Mouse (Mus musculus): ENCODE data around the gene 4930404N11Rik.

The 4930404N11Rik gene

DNA sequence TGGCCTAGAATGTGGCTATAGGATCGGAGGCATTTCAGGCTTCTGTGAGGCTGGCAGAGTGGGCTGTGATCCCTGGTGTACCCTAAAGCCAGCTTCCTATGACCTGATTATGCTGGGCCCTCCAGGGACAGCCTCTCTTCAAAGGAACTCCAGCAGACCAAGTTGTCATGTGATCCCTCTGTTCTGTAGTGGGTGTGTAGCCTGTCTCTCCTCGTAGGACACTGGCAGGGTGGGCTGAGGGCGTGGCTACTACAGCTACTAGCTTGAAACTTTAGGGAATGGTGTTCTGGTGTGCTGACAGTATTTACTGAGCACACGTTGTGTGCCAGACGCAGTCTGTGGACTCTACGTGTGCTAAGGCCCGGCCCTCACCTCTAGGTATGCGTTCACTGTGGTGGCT lies 4.9 kb downstream of the 4930404N11Rik start:
- in situ Hi-C loops (cut with MboI; ENCODE audit: unreplicated experiment in 2 of 2), result no loop called here

DNA sequence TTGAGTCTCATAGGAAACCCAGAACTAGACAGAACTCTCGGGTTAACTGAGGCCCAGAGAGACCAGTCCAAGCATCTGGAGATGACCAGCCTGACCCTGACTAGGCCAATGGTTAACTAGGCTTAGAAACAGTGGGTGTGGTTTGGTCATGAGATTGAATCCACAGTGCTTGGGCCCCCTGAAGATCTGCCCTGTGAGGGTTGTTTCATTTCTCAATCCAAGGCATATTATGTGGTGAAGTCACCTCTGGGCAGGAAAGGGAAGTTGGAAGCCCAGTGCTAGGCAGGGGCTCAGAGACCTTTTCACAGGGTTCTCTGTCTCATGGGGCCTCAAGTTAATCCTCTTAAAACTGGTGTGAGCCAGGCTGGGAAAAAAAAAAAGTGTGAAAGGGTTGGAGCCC lies 6.8 kb downstream of the 4930404N11Rik start:
- in situ Hi-C loops (cut with MboI; ENCODE audit: unreplicated experiment in 2 of 2), result no loop called here

DNA sequence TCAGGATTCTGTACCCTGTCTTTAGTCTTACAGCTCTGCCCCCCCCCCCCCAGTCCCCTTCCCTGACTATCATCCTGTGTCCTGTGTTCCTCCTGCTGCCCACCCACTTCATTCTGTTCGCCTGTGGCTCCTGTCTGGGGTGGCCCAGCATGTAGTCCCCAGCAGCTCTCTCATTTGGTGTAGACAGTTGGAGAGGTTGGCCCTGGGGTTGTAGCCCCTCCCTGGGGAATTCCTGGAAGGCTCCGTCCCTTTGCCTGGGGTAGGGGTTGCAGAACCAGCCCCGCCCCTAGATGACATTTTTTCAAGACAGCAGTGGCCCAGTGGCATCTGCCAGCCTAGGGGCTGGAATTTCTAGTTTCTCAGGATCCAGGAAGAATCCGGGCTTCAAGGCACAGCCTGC lies 7.4 kb downstream of the 4930404N11Rik start:
- in situ Hi-C loops (cut with MboI; ENCODE audit: unreplicated experiment in 2 of 2), result no loop called here

DNA sequence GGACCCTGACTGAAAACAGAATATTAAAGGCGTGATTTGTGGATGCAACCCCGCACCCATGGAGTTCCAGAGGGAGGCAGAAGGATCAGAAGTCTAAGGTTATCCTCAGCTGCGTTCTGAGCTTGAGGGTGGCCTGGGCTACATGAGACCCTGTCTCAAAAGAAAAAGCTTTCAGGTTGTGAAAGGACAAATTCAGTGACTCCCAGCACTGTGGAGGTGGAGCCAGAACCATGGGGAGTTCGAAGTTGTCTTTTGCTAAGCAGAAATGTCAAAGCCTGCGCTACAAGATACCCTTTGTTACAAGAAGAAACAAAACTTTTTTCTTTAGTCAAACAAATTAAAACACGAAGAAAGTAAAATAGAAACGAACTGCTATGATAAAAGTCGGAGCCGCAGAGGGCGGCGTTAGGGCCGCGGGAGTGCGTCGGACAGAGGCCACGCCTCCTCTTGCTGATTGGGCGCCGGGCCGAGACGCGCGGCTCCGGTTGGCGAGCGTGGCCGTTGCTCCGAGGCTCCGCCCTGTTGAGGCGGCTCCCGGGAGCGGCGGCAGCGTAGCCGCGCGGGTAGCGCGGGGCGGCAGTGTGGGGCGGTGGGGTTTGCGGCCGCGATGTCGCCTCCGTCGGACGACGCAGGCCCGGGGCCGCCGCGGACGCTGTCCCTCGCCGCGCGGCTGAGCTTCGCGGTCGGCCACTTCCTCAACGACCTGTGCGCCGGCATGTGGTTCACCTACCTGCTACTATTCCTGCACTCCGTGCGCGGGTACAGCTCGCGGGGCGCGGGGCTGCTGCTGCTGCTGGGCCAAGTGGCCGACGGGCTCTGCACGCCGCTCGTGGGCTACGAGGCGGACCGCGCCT lies 8.4 kb downstream of the 4930404N11Rik start, which contains the start of gene Mfsd12:
Gene Mfsd12 (plus strand): TSS at position 501 of the 854 bp plus-strand sequence.
- in situ Hi-C loops (cut with MboI; ENCODE audit: unreplicated experiment in 2 of 2), result no loop called here

GRCm38 (mm10) chr10:81356352-81356990 lies 9.1 kb downstream of the 4930404N11Rik start:
- in situ Hi-C loops (cut with MboI; ENCODE audit: unreplicated experiment in 2 of 2), result no loop called here

DNA sequence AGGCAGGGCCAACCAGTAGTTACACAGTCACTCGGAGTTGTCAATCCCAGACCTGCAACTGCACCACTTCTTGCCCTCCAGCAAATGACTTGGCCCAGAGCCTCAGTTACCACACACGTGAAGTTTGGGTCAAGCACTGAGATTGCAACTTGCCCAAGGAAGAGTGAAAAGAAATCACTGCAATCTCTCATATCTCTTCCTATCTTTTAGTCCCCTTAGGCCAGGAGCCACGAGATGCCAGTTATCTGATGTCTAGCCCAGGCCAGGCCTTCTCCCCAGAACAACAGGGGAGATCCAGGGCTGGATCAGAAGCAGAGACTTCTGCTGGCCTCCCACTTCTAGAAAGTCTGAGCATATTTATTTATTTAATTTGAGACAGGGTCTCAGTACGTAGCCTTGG lies 10.1 kb downstream of the 4930404N11Rik start:
- in situ Hi-C loops (cut with MboI; ENCODE audit: unreplicated experiment in 2 of 2), result no loop called here

DNA sequence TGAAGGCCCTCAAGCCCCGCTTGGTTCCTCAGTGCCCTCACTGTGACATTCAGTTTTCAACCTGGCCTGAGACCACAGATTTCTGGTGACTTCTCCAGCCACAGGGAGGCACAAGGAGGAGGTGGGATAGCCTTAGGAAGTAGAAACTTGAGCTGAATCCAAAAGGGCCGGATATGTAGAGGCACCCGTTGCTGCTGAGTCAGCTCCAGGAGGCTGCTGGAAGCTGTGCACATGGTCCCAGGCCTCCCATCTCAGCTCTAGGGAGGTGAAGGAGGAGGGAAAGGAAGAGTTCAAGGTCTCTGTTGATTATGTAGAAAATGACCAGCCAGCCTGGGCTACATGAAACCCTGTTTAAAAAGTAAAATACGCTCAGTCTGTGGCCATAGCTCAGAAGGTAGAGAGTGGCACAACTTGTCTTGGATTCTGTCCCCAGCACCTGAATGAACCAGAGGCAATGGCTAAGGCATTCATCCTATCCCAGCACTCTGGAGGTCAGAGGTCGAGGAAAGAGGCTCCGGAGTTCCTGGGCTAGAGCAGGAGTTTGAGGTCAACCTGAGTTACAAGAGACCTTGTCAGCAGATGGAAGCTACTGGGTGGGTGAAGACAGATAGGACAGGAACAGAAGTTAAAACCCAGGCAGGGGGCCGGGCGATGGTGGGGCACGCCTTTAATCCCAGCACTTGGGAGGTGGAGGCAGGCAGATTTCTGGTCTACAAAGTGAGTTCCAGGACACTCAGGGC lies 10.7 kb downstream of the 4930404N11Rik start:
- in situ Hi-C loops (cut with MboI; ENCODE audit: unreplicated experiment in 2 of 2), result no loop called here

DNA sequence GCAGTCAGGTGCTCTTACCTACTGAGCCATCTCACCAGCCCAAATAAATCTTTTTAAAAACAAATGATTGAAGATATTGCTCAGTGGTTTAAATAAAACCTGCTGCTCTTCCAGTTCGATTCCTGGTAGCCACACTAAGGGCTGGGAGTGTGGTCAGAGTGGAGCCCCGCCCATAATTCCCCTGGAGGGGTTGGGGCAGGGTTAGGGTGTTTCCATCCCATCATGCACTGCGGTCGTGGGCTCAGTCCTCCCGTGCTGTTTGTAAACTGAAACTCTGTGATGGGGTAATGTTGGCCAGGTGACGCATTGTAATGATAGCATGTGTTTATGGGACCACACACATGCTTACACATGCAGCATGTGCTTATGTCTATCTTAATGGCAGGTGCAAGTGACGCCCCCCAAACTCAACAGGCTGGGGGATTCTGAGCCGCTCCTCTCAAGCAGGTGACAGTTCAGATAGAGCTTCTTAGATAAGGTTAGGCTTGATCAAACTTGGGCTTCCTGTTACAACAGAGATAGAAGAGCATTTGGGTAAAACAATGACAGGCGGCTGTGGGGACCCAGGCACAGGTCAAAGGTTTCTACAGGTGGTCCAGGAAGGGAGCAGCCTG lies 13.8 kb downstream of the 4930404N11Rik start:
- in situ Hi-C loops (cut with MboI; ENCODE audit: unreplicated experiment in 2 of 2), result no loop called here

DNA sequence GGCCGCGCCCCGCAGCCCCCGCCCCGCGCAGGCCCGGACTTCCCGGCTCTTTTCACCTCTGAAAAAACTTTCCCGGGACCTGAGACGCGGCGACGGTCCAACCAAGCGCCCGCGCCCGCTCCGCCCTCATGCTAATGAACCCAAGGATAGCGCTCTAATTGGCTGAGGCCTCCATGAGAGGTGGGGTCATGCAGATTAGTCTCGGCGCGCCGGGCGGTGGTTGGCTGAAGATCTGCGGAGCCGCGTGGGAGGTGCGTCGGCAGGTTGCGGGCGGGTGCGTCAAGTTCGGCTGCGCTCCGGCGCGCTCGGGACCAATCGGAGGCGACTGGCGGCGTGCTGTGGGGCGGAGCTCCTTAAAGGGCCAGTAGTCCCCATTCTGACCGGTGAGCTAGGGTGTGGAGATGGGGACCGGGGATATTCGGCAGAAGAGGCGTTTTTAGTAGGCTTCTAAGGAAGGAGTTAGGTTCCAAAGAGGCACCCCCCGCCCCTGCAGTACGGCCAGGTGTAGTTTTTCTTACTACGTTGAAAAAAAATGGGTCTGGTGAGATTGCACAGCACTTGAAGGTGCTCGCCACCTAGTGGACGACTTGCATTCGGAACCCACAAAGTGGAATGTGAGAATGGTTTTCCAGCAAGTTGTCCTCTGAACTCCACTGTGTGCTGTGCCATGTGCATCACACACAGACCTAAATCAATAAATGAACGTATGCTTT lies 15.1 kb downstream of the 4930404N11Rik start, which contains the start of gene Hmg20b:
Gene Hmg20b (minus strand): TSS at position 130 of the 713 bp plus-strand sequence.
- in situ Hi-C loops (cut with MboI; ENCODE audit: unreplicated experiment in 2 of 2), result no loop called here

GRCm38 (mm10) chr10:81349961-81350350 lies 15.7 kb downstream of the 4930404N11Rik start:
- in situ Hi-C loops (cut with MboI; ENCODE audit: unreplicated experiment in 2 of 2), result no loop called here

DNA sequence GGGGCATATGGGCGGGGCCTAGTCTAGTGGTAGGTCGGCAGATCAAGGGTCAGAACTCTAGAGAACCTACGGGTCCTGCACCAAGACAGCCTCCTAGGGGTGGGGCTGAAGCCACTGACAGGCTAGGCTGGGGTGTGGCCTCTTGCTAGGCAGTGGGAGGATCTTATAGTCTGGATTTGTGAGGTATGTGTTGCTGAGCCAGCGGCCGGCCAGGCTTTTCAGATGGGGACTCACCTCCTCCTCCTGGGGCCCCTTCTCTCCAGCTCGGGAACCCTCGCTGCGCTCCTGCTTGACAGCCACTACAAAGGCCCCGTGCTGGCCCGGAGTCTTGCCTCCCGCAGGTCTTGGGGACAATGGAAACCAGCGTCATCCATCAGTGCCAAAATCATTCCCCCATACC lies 16.5 kb downstream of the 4930404N11Rik start:
- in situ Hi-C loops (cut with MboI; ENCODE audit: unreplicated experiment in 2 of 2), result no loop called here

DNA sequence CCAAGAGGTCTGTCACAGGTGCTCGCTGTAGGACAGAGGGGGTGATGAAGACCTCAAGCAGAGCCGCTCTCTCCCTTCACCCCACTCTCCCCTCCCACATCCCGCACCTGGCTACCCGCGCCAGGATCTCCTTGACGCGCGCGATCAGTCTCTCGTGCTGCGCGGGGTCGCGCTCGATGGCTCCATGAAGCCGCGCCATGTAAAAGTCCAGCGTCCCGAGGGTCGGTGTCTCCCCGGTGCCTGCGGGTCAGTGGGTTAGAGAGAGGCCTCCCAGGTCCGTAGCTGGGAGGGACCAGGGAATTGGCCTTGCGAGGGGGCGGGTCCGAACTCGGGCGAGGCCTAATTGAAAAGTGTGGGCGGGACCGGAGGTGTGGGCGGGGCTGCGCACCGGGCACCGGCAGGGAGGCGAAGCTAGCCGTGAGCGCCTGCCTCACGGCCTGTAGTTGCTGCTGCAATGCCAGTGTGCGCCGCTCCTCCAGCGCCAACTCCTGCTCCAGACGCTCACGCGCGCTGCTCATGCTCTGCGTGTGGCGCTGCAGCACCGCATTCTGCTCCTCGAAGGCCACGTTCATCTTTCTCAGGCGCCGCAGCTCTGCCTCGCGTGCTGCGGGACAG lies 19.1 kb downstream of the 4930404N11Rik start:
- in situ Hi-C loops (cut with MboI; ENCODE audit: unreplicated experiment in 2 of 2), result no loop called here

GRCm38 (mm10) chr10:81345162-81345534 lies 20.5 kb downstream of the 4930404N11Rik start:
- in situ Hi-C loops (cut with MboI; ENCODE audit: unreplicated experiment in 2 of 2), result no loop called here

DNA sequence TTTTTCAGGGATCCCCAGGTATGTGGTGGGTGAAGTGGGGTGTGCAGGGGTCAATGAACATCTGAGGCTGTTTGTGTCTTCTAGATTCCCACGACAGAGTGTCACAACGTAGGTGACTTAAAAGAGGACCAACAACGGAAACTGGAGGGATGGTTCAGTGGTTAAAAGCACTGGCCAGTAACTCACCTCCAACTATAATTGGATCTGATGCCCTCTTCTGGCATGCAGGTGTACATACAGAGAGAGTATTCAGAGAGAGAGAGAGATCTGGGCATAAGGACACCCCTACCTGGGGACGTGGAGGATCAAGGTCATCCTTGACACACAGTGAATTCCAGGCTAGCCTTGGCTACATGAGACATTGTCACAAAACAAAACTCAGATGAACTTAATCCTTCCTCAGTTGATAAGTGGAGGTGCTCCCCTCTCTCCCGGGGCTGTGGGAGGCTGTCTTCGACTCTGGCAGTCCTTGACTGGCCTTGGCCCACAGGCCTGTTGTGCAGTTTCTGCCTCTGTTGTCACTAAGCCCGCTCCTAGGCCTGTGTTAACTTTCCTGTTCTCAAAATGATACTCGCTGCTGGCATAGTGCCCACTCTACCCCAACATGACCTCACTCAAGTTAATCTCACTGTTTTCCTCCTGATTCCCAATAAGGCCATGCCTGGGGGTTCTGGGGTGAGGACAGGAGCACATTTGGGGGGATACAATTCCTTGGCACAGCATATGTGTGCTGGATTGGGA lies 21.0 kb downstream of the 4930404N11Rik start:
- in situ Hi-C loops (cut with MboI; ENCODE audit: unreplicated experiment in 2 of 2), result loop anchor here (5.0 kb wide), 2 partner anchors 52 to 57 kb away; partner anchors contain the start of genes Pip5k1c (in 1 of the 2) and Tjp3 (in 1 of the 2)

DNA sequence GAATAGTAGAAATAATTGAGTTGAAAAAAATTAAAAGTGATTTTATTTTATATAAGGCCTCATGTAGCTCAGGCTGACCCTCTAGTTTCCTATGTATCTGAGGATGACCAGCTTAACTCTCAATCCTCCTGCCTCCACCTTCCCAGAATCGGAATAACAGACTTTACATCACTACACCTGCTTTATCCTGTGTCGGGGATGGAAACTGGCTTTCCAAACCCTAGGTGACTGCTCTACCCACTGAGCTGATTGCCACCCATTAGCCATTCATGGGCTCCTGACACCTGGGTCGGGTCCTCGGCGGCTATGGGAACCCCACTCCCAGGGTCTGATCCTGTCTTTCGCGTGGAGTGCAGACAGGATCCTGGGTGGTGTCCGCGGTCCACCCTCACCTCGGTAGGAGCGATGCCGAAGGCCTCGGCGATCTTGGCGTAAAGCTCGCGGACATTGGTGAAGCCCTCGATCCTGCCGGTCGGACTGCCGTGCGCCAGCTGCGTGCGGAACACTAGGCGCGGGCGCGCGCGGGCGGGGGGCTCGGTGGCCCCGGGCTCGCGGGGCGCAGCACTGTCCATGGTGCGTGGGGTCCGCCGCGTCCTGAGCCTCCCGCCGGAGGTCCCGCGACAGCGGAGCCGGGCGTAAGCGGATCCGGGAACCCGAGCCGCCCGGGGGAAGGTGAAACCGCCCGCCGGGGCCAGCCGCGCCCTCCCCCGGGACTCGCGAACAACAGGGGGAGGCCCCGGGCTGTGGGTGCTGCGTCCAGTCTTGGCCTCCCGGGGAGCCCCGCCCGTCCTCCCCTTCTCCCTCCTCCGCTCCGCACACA lies 22.7 kb downstream of the 4930404N11Rik start, which contains the start of gene Gipc3:
Gene Gipc3 (minus strand): TSS at position 581 of the 820 bp plus-strand sequence.
- in situ Hi-C loops (cut with MboI; ENCODE audit: unreplicated experiment in 2 of 2), result loop anchor here (5.0 kb wide), 2 partner anchors 51 to 56 kb away; partner anchors contain the start of genes Pip5k1c (in 1 of the 2) and Tjp3 (in 1 of the 2)

DNA sequence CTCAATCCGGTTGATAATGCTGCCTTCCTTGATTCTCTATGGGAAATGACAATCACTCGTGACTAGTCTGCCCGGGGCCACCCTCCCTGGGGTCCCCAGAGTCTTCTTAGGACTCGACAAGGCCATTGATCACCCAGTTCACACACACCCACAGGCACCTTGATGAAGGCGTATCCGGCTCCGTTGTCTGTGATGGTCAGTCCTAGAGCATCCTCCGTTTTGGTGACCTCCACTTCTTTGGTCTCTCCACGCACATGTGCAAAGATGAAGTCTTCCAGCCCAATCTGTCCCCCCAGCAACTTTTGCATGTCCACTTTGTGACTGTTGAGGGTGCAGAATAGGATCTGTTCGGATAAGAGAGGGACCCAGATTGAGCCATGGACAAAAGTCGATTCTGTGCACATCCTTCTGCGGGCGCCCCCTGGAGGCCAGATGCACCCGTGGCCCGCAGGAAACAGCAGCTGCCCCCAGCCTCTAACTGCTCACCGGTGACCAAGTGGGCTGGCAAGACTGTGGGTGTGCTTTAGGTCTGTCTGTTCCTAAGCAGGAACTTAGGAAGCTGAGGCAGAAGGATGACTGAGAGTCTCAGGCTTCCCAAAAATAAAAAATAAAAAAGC lies 24.2 kb downstream of the 4930404N11Rik start:
- in situ Hi-C loops (cut with MboI; ENCODE audit: unreplicated experiment in 2 of 2), result loop anchor here (5.0 kb wide), 2 partner anchors 49 to 54 kb away; partner anchors contain the start of genes Pip5k1c (in 1 of the 2) and Tjp3 (in 1 of the 2)

Measured in v-Abl transformed pro-B cells (cell line).